Mouse (Mus musculus) forebrain, embryonic 13.5 days (tissue): ENCODE results near the gene Grm8. TPM values are rescaled to one million over a fixed set of nuclear protein-coding genes. Genes with fewer than 3 reads are reported as not detected.
A peak's percentile ranks its signal among the peaks of the same experiment; 100 is the strongest.

Experiments used
- ATAC-seq: fragments of 200-750 bp; cut with Nextera tagmentation; 2 replicates; pipeline ENCODE4 v1.8.0; 2017
- H3K27ac ChIP-seq: fragments of 300-500 bp; sonication (generic); 2 replicates; pipeline ENCODE4 v1.5.1; 2015; ENCODE audit warnings: inconsistent platforms, mild to moderate bottlenecking, moderate library complexity
- H3K27me3 ChIP-seq: fragments of 300-500 bp; sonication (generic); 2 replicates; pipeline ENCODE4 v1.6.1; 2015; ENCODE audit warnings: mild to moderate bottlenecking, inconsistent platforms
- H3K36me3 ChIP-seq: fragments of 300-500 bp; sonication (generic); 2 replicates; pipeline ENCODE4 v1.6.1; 2015; ENCODE audit warnings: mild to moderate bottlenecking, inconsistent platforms; ENCODE audit not compliant: poor library complexity, severe bottlenecking
- H3K4me1 ChIP-seq: fragments of 300-500 bp; sonication (generic); 2 replicates; pipeline ENCODE4 v1.6.1; 2015; ENCODE audit warnings: inconsistent platforms
- H3K4me2 ChIP-seq: fragments of 300-500 bp; sonication (generic); 2 replicates; pipeline ENCODE4 v1.6.1; 2015; ENCODE audit warnings: inconsistent platforms, mild to moderate bottlenecking, moderate library complexity
- H3K4me3 ChIP-seq: fragments of 300-500 bp; sonication (generic); 2 replicates; pipeline ENCODE4 v1.5.1; 2015; ENCODE audit warnings: mild to moderate bottlenecking, inconsistent platforms
- H3K9ac ChIP-seq: fragments of 300-500 bp; sonication (generic); 2 replicates; pipeline ENCODE4 v1.6.1; 2015; ENCODE audit warnings: mild to moderate bottlenecking, inconsistent platforms
- H3K9me3 ChIP-seq: fragments of 300-500 bp; sonication (generic); replicated peaks from 2 replicates; pipeline ENCODE4 v1.6.1; 2016; ENCODE audit warnings: inconsistent platforms
- WGBS: fragments of 180-500 bp; shearing (Covaris S2); methylation state at CpG from one replicate; pipeline ENCODE4 v1.1.7; 2015; 5-methylcytosine and 5-hydroxymethylcytosine counted together
- polyA plus RNA-seq: library from polyadenylated mRNA; unstranded; fragments of >200 nt; fragmentation: Nextera tagmentation; extraction: Ambion mirVana; gene quantifications from 2 replicates; pipeline ENCODE4 v1.2.1, GENCODE M21; 2015

Grm8 gene
- 2.8 and 3.2 TPM in 2 replicates for polyA plus RNA-seq

GRCm38 (mm10) chr6:28135001-28135401 lies at the start of gene Grm8:
TSS of gene Grm8 (minus strand) at chr6:28135178.
- peak within 1 kb of the TSS; percentile 57 for H3K4me3 ChIP-seq
- peaks cover 35% of the 10 kb centered on the region for H3K4me1 ChIP-seq
- peak; percentile 52 for ATAC-seq
- peaks cover 35% of the 10 kb centered on the region for H3K27me3 ChIP-seq
- peak within 1 kb of the TSS; percentile 65 for H3K9ac ChIP-seq
- H3K27ac ChIP-seq, result no peak within 1 kb of the TSS
- peak within 1 kb of the TSS; percentile 99 for H3K4me2 ChIP-seq
- no peaks in the 10 kb centered on the region for H3K36me3 ChIP-seq
- no peaks in the 10 kb centered on the region for H3K9me3 ChIP-seq
- under 1% methylated on average over 42 of the region's 42 CpGs for WGBS

GRCm38 (mm10) chr6:28169851-28170539 lies 35.0 kb upstream of the Grm8 start:
- H3K27me3 ChIP-seq, result no peaks in the 10 kb centered on the region
- H3K4me1 ChIP-seq, result no peaks in the 10 kb centered on the region
- H3K4me3 ChIP-seq, result no peak overlapping the region
- no peaks in the 10 kb centered on the region for H3K36me3 ChIP-seq
- H3K9ac ChIP-seq, result no peak overlapping the region
- no peak overlapping the region for H3K4me2 ChIP-seq
- no peak overlapping the region for H3K27ac ChIP-seq
- WGBS, result 80% methylated on average over 19 of the region's 19 CpGs
- H3K9me3 ChIP-seq, result no peaks in the 10 kb centered on the region
- no peak for ATAC-seq

GRCm38 (mm10) chr6:28160399-28160798 lies 25.4 kb upstream of the Grm8 start:
- H3K27ac ChIP-seq, result no peak overlapping the region
- no peak for ATAC-seq
- H3K4me3 ChIP-seq, result no peak overlapping the region
- H3K4me2 ChIP-seq, result no peak overlapping the region
- H3K9me3 ChIP-seq, result no peaks in the 10 kb centered on the region
- 85% methylated on average over 5 of the region's 5 CpGs for WGBS
- H3K9ac ChIP-seq, result no peak overlapping the region
- H3K4me1 ChIP-seq, result no peaks in the 10 kb centered on the region
- no peaks in the 10 kb centered on the region for H3K27me3 ChIP-seq
- no peaks in the 10 kb centered on the region for H3K36me3 ChIP-seq

GRCm38 (mm10) chr6:28146445-28146844 lies 11.5 kb upstream of the Grm8 start:
- Histone ChIP-seq H3K27me3 (no peaks in the 10 kb centered on the region), H3K4me2 (no peak overlapping the region), H3K4me1 (no peaks in the 10 kb centered on the region), H3K27ac (no peak overlapping the region), H3K9me3 (no peaks in the 10 kb centered on the region), H3K9ac (no peak overlapping the region), H3K36me3 (no peaks in the 10 kb centered on the region), H3K4me3 (no peak overlapping the region)
- no peak for ATAC-seq
- WGBS, result 82% methylated on average over 6 of the region's 6 CpGs

- Histone ChIP-seq H3K27ac (no peak overlapping the region), H3K4me2 (no peak overlapping the region), H3K4me1 (no peaks in the 10 kb centered on the region), H3K36me3 (no peaks in the 10 kb centered on the region), H3K4me3 (no peak overlapping the region), H3K27me3 (peaks cover 6% of the 10 kb centered on the region; the same call in 1 of the 2 replicates), H3K9ac (no peak overlapping the region), H3K9me3 (no peaks in the 10 kb centered on the region)
- 4% methylated on average over 2 of the region's 2 CpGs for WGBS
- peak; percentile 73; the same call in 1 of the 2 replicates for ATAC-seq
Measured at GRCm38 (mm10) chr6:28142332-28142731, 7.4 kb upstream of the Grm8 start.

GRCm38 (mm10) chr6:28135411-28136233 lies 644 bp upstream of the Grm8 start:
- Histone ChIP-seq H3K27me3 (peaks cover 35% of the 10 kb centered on the region), H3K4me1 (peaks cover 35% of the 10 kb centered on the region), H3K9ac (peak overlapping the region; percentile 65), H3K4me3 (peak overlapping the region; percentile 57), H3K4me2 (peak overlapping the region; percentile 99), H3K36me3 (no peaks in the 10 kb centered on the region), H3K9me3 (no peaks in the 10 kb centered on the region), H3K27ac (no peak overlapping the region)
- under 1% methylated on average over 37 of the region's 37 CpGs for WGBS
- ATAC-seq, result peak; percentile 90

- Histone ChIP-seq H3K27ac (no peak overlapping the region), H3K9me3 (no peaks in the 10 kb centered on the region), H3K4me2 (peak overlapping the region; percentile 99), H3K9ac (peak overlapping the region; percentile 65), H3K36me3 (no peaks in the 10 kb centered on the region), H3K27me3 (peaks cover 35% of the 10 kb centered on the region), H3K4me3 (peak overlapping the region; percentile 57), H3K4me1 (peaks cover 35% of the 10 kb centered on the region)
- ATAC-seq, result peak; percentile 7
- under 1% methylated on average over 20 of the region's 20 CpGs for WGBS
Measured at GRCm38 (mm10) chr6:28134251-28134801, 652 bp downstream of the Grm8 start.

GRCm38 (mm10) chr6:28133206-28134063 lies 1.5 kb downstream of the Grm8 start:
- Histone ChIP-seq H3K4me2 (peak overlapping the region; percentile 99), H3K36me3 (no peaks in the 10 kb centered on the region), H3K9ac (peak overlapping the region; percentile 65), H3K4me1 (peaks cover 35% of the 10 kb centered on the region), H3K27ac (no peak overlapping the region), H3K9me3 (no peaks in the 10 kb centered on the region), H3K4me3 (peak overlapping the region; percentile 57), H3K27me3 (peaks cover 32% of the 10 kb centered on the region)
- 1% methylated on average over 37 of the region's 38 CpGs for WGBS
- ATAC-seq, result no peak; the same call in 1 of the 2 replicates

- Histone ChIP-seq H3K4me3 (0 out of 2 replicates have a peak overlapping the region, but pooled peaks have one; percentile 6), H3K27me3 (peaks cover 29% of the 10 kb centered on the region), H3K4me2 (peak overlapping the region; percentile 99), H3K36me3 (no peaks in the 10 kb centered on the region), H3K9ac (no peak overlapping the region), H3K27ac (no peak overlapping the region), H3K9me3 (no peaks in the 10 kb centered on the region), H3K4me1 (peaks cover 35% of the 10 kb centered on the region)
- ATAC-seq, result no peak
- under 1% methylated on average over 4 of the region's 4 CpGs for WGBS
Measured at GRCm38 (mm10) chr6:28132056-28132455, 2.9 kb downstream of the Grm8 start.

GRCm38 (mm10) chr6:28128871-28129270 lies 6.1 kb downstream of the Grm8 start:
- Histone ChIP-seq H3K27me3 (peaks cover 25% of the 10 kb centered on the region), H3K36me3 (no peaks in the 10 kb centered on the region), H3K4me1 (peaks cover 22% of the 10 kb centered on the region), H3K9me3 (no peaks in the 10 kb centered on the region), H3K4me3 (no peak overlapping the region), H3K27ac (no peak overlapping the region), H3K4me2 (no peak overlapping the region), H3K9ac (no peak overlapping the region)
- 95% methylated on average over 4 of the region's 4 CpGs for WGBS
- ATAC-seq, result no peak

- Histone ChIP-seq H3K4me1 (no peaks in the 10 kb centered on the region), H3K27ac (no peak overlapping the region), H3K27me3 (no peaks in the 10 kb centered on the region), H3K9me3 (no peaks in the 10 kb centered on the region), H3K4me3 (no peak overlapping the region), H3K36me3 (no peaks in the 10 kb centered on the region), H3K9ac (no peak overlapping the region), H3K4me2 (no peak overlapping the region)
- no peak for ATAC-seq
- WGBS, result 93% methylated on average over 2 of the region's 2 CpGs
Measured at GRCm38 (mm10) chr6:28115519-28115918, 19.5 kb downstream of the Grm8 start.
